Mouse (Mus musculus): ENCODE measurements at regions not wholly inside any gene's neighbourhood (a gene's known extent, or its start where the extent isn't known, plus 50 kb on each side); places are given as distances from the start of the nearest gene placed in this dataset.

DNA sequence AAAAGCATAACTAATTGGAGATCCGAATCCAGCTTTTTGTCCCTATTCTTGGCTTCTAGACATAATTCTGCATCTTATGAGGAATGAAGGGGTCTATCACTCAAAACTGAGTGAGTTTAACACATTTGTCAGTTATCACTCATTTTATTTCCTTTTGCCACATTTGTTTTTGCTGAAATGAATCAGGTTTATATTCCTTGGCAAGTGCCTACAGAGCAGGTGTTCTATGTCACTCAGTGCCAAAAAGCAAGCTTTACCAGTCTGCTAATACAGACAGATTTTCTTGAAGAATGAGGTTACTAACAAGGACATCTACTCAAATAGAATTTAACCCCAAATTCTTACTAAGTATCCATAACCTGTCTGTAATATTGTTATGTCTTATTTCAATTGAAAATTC is 751.4 kb downstream of the Hace1 start:
- DNase-seq (ENCODE audit: low read depth, low spot score) = no peak

DNA sequence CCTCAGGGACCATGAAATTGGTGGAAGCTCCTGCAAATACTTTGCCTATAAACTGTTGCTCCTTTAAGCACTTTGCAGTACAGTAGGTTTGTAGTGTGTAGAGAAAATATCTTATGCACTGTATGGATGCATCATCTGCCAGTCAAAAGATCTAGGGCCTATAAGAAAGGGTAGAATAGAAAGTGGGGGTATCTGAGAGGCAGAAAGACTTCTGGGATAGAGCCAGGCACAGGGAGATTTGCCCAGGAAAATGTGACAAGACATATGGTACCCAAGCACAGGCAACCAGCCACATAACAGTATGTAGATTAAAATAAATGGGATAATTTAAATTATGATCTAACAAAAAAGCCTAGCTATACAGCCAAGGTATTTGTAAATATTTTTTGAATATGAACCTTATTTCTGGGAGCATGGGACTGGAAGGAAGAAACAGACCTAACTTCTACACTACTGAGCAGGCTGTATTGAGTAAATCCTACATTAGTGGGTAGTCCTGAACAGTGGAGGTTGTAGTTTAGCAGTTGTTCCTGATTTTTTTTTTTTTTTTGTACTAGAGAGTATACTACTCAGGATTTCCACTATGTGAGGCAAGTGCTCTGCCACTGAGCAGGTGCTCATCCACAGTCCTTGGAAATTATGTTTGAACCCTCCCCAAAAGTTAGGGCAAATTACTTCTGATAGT is 754.1 kb downstream of the Hace1 start:
- DNase-seq (ENCODE audit: low read depth, low spot score) = no peak

DNA sequence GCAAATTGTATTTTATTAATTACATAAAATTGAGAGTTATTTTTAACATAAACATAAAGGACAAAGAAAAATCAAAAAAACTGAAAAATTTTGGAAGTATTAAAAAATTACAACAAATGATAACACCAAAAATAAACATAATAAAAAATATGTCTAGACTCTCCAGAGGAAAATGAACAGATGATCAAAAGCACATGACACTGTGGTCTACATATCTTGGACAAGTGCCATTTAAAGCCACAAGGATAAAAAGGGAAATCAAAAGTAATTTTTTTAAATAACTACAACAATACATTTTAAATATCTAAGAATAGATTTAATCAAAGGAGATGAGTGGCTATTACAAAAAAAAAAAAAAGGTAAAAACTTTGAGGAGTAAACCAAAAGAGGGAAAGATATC is 755.6 kb downstream of the Hace1 start:
- DNase-seq (ENCODE audit: low read depth, low spot score) = no peak

DNA sequence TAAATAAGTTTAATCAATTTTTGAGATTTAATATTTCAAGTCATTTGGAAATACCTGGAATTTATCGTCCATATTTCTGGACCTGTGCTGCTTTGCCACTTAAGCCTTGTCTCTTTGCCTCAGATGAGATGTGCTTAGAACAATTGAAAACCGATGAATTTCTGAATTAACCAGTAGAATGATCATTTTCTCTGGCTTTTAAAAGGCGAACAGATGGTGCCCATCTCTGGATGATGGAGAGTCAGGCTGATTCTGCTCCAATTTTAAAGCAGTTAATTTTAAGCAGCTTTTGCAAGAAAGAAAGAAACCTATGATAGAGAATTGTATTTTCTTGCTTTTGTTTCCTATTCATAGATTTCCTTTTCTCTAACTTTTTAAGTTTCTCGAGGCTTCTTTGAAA is 767.7 kb downstream of the Hace1 start:
- DNase-seq (ENCODE audit: low read depth, low spot score) = no peak

DNA sequence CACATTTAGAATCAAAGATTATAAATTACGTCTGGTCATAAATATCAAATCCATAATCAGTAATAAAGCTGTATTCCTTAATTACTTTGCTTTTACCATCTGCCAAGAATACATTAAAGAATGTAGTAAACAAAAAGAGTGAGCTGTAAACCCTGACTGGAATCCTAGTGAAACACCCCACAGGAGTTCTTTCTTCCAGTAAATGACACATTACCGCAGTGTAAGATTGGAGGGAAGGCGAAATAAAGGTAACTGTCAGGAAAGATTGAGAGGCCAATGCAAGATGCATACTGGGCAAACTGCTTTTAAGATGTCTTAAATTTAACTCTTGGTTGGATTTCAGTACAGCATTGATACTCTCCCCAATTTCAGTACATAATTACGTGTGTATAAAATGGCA is 772.0 kb downstream of the Hace1 start:
- DNase-seq (ENCODE audit: low read depth, low spot score) = no peak

DNA sequence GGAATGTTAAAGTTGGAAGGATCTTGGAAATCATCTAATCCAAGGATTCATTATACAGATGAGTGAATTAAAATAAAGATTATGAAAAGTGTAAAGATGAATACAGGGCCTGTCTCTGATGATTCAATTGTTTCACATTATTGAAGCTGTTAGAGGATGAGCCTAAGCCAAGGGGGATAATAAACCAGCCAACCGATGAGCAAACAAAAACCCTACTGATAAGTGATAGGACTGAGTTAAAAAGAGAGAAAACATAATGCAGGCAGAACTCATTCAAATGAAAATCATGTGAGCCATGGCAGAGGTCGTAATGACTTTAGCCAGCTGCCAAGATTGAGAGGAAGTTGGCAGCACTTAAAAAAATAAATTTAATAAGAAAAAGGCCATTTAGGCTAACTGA is 772.6 kb downstream of the Hace1 start:
- no peak for DNase-seq (ENCODE audit: low read depth, low spot score)

DNA sequence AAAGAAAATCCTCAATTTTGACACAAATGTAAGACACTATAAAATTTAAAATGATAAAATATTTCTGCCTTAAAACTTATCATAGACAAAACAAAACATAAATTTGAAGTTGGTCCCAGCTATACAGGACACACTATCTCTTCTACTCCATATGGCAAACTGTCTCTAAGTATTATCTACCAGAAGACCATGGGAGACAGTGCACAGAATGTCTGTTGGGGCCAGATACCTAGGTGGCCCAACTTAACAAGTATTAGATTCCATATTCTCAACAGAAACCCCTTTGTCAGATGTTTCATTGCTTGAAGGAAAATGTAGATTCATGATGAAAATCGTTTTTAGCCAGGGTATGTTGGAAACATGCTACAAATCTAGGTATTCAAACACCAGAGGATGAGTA is 779.1 kb downstream of the Hace1 start:
- no peak for DNase-seq (ENCODE audit: low read depth, low spot score)

DNA sequence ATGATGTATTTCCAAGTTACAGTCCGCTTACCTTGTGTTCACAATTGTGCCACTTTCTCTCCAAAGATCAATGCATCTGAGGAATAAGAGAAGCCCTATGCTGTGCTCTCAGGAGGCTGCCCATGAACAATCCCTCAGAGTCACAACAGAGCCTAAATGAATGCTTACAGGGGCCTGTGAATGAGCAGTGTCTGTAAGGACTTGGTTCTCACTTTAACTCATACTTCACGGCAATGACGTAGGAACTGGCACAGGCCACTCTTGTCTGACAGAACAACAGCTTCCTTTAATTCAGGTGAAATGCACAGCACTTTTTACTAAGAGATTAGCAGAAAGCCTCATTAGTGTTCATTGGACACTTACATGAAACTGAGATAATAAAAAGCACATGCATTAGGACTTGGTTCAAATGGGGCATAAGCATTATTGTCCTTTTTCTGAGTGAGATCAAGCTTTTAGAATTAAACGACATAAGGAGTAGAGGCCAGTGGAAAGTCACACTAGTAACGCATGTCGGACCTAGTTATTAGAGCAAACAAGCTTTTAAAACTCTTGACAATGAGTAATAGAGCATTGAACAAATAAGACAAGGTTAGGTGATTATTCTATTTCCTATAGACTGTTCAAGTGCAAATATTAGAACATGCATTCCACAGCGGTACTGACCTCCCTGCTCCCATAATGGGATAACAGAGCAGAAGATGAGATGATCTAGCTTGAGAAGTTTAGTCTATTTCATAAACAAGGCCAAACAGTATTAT is 796.3 kb downstream of the Hace1 start:
- DNase-seq (ENCODE audit: low read depth, low spot score) = no peak

DNA sequence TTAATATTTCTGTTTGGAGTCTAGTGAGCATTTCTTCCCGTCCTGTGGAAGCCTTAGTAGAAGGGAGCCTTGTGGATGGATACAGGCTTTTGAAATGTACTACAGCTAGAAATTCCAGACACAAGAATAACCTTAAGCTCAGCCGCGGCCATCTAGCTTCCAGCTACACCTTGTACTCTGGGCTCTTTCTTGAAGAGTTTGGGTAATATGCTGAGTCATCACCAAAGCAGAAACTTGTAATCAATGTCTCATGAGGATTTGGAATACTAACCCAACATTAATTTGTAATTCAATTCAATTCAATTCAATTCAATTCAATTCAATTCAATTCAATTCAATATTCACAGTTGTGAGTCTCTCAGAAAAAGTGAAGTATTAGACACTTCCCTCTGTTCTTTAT is 797.0 kb downstream of the Hace1 start:
- DNase-seq (ENCODE audit: low read depth, low spot score) = no peak

DNA sequence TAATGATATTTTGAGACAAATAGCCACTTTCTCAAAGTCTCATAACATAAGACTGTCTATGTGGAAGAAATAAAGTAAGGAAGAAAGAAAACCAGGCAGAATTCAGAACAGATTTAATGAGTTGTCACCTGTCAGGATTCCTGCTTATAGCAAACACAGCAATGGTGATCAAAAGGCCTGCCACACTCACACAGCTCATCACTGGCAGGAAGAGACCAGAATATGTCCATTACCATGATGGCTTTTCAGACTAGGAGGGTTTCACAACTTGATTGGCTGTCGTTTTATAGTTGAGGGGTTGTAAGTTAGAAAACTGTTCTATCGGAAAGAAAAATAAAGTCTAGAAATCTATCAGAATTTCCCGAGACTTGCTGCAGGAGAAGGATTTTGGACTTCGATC is 819.5 kb downstream of the Hace1 start:
- DNase-seq (ENCODE audit: low read depth, low spot score) = no peak

DNA sequence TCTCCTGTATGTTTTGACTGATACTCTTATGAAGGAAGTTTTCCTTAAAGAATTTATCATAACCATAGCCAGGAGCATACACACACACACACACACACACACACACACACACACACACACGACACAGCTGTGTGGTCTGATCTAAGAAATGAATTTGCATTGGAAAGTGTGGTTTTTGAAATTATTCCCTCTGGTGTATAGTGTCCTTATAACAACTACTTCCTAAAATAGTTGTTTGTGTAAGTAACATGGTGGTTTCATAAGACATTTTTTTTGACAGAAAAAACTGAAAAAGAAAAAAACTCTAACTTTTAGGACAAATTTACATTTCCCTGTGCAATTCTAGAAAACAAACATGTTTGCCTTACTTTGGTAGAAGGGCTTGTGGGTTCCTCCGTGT is 826.3 kb downstream of the Hace1 start:
- no peak for DNase-seq (ENCODE audit: low read depth, low spot score)

Measured in CD4-positive helper T cell, adult 2 months (primary cell).